Mouse (Mus musculus): ENCODE data around the gene Crybb2. TPM values are rescaled to one million over a fixed set of nuclear protein-coding genes. Genes with fewer than 3 reads are reported as not detected.
A peak's percentile ranks its signal among the peaks of the same experiment; 100 is the strongest.

Crybb2 gene
- total and polyA plus RNA-seq, 2 experiments from 2014 or later, result not detected

DNA sequence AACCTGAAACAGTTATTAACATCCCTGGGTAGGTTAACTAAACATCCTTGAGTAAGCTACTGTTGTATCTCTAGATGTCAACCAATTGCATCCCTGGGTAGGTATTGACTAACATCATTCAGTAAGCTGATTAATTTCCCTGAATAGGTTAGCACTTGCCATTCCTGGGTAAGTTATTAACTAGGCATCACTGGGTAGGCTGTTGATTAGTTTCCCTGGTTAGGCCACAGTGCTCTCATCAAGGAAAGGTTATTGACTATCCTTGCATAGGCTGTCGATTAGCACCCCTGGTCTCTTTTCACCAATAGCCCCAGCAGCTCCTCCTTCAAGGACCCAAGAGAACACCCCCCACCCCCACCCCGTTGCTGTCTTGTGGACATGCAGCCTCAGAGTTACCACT is 16.0 kb upstream of the Crybb2 start:
- Histone ChIP-seq H3K4me1 (ENCODE audit: control insufficient read depth, insufficient read depth) (peaks cover 8% of the 10 kb centered on the region; the same call in 1 of the 2 replicates), H3K36me3 (replicated peaks; ENCODE audit: control insufficient read depth, insufficient read depth, low read length) (peaks cover 32% of the 10 kb centered on the region), H3K4me2 (ENCODE audit: low read depth, low read length) (no peak overlapping the region), H3K4me3 (ENCODE audit: low read depth, low read length) (no peak overlapping the region), H3K27me3 (ENCODE audit: control insufficient read depth, insufficient read depth, low read length) (no peaks in the 10 kb centered on the region), H3K27ac (ENCODE audit: low read depth) (no peak overlapping the region), H3K9ac (replicated peaks; ENCODE audit: low read depth, low read length) (no peak overlapping the region), H3K9me3 (replicated peaks; ENCODE audit: control insufficient read depth, low read length) (no peaks in the 10 kb centered on the region)
- TF ChIP-seq CTCF (IDR thresholded peaks at IDR 0.05; ENCODE audit: low read depth) (no peak), EP300 (IDR thresholded peaks at IDR 0.05; ENCODE audit: low read depth) (no peak)
- 59% methylated on average over 2 of the region's 2 CpGs for WGBS
- no peak for ATAC-seq (ENCODE audit: insufficient read depth, low read depth)
- DNase-seq (ENCODE audit: low spot score), result no peak

- H3K4me2 ChIP-seq (ENCODE audit: low read depth, low read length), result no peak overlapping the region
- no peak overlapping the region for H3K4me3 ChIP-seq (ENCODE audit: low read depth, low read length)
- H3K27ac ChIP-seq (ENCODE audit: low read depth), result no peak overlapping the region
- H3K9me3 ChIP-seq (replicated peaks; ENCODE audit: control insufficient read depth, low read length), result no peaks in the 10 kb centered on the region
- H3K36me3 ChIP-seq (replicated peaks; ENCODE audit: control insufficient read depth, insufficient read depth, low read length), result peaks cover 15% of the 10 kb centered on the region
- TF ChIP-seq EP300 (IDR thresholded peaks at IDR 0.05; ENCODE audit: low read depth), result no peak
- TF ChIP-seq CTCF (IDR thresholded peaks at IDR 0.05; ENCODE audit: low read depth), result no peak
- peaks cover 8% of the 10 kb centered on the region; the same call in 1 of the 2 replicates for H3K4me1 ChIP-seq (ENCODE audit: control insufficient read depth, insufficient read depth)
- H3K9ac ChIP-seq (replicated peaks; ENCODE audit: low read depth, low read length), result no peak overlapping the region
- DNase-seq (ENCODE audit: low spot score) (no peak), ATAC-seq (ENCODE audit: insufficient read depth, low read depth) (no peak)
- peaks cover 3% of the 10 kb centered on the region; the same call in 1 of the 2 replicates for H3K27me3 ChIP-seq (ENCODE audit: control insufficient read depth, insufficient read depth, low read length)
- 77% methylated on average over 2 of the region's 2 CpGs for WGBS
These were observed 14.4 kb upstream of the Crybb2 start for GRCm38 (mm10) chr5:113084309-113084708.

GRCm38 (mm10) chr5:113082356-113083168 is 12.6 kb upstream of the Crybb2 start:
- Histone ChIP-seq H3K4me2 (ENCODE audit: low read depth, low read length) (peak overlapping the region; percentile 39), H3K36me3 (replicated peaks; ENCODE audit: control insufficient read depth, insufficient read depth, low read length) (no peaks in the 10 kb centered on the region), H3K9ac (replicated peaks; ENCODE audit: low read depth, low read length) (peak overlapping the region; percentile 10; the same call in 1 of the 2 replicates), H3K27ac (ENCODE audit: low read depth) (peak overlapping the region; percentile 37; the same call in 1 of the 2 replicates), H3K4me3 (ENCODE audit: low read depth, low read length) (no peak overlapping the region), H3K27me3 (ENCODE audit: control insufficient read depth, insufficient read depth, low read length) (peaks cover 8% of the 10 kb centered on the region; the same call in 1 of the 2 replicates), H3K4me1 (ENCODE audit: control insufficient read depth, insufficient read depth) (peaks cover 8% of the 10 kb centered on the region; the same call in 1 of the 2 replicates), H3K9me3 (replicated peaks; ENCODE audit: control insufficient read depth, low read length) (no peaks in the 10 kb centered on the region)
- ATAC-seq (ENCODE audit: insufficient read depth, low read depth) (peak; percentile 57), DNase-seq (ENCODE audit: low spot score) (peak; percentile 56)
- TF ChIP-seq CTCF (IDR thresholded peaks at IDR 0.05; ENCODE audit: low read depth) (no peak), EP300 (IDR thresholded peaks at IDR 0.05; ENCODE audit: low read depth) (no peak)
- 25% methylated on average over 19 of the region's 19 CpGs for WGBS

GRCm38 (mm10) chr5:113081439-113081838 is 11.5 kb upstream of the Crybb2 start, which contains the start of gene Crybb3:
Gene Crybb3, minus strand, starts transcription at chr5:113081584.
- H3K36me3 ChIP-seq (replicated peaks; ENCODE audit: control insufficient read depth, insufficient read depth, low read length), result no peaks in the 10 kb centered on the region
- H3K4me3 ChIP-seq (ENCODE audit: low read depth, low read length), result no peak within 1 kb of the TSS
- H3K27ac ChIP-seq (ENCODE audit: low read depth), result no peak within 1 kb of the TSS
- H3K4me1 ChIP-seq (ENCODE audit: control insufficient read depth, insufficient read depth), result peaks cover 8% of the 10 kb centered on the region; the same call in 1 of the 2 replicates
- no peak for TF ChIP-seq CTCF (IDR thresholded peaks at IDR 0.05; ENCODE audit: low read depth)
- no peak for TF ChIP-seq EP300 (IDR thresholded peaks at IDR 0.05; ENCODE audit: low read depth)
- no peak for DNase-seq (ENCODE audit: low spot score)
- WGBS, result 29% methylated on average over 8 of the region's 8 CpGs
- ATAC-seq (ENCODE audit: insufficient read depth, low read depth), result peak; percentile 44
- peak within 1 kb of the TSS; percentile 39; the same call in 1 of the 2 replicates for H3K4me2 ChIP-seq (ENCODE audit: low read depth, low read length)
- no peaks in the 10 kb centered on the region for H3K9me3 ChIP-seq (replicated peaks; ENCODE audit: control insufficient read depth, low read length)
- peaks cover 19% of the 10 kb centered on the region for H3K27me3 ChIP-seq (ENCODE audit: control insufficient read depth, insufficient read depth, low read length)
- 0 out of 2 replicates have a peak within 1 kb of the TSS, but pooled peaks have one; percentile 10 for H3K9ac ChIP-seq (replicated peaks; ENCODE audit: low read depth, low read length)

DNA sequence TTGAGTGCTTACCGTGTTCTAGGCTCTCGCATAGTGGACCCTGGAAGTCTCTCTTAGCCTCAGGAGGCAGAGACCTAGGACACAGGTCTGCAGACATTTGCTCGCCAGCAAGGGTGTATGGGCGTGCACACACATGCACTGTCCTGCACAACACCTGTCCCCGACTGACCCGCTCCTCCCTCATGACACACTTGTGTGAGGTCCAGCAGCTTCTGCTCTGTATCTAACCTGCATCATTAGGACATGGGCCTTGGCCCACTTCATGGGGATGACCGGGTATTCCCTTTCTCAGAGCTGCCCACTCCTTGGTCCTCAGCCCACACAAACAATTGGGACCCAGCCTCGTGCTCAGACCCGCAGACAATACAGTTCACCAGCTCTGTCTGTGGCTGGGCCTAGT is 11.1 kb upstream of the Crybb2 start:
- Histone ChIP-seq H3K4me1 (ENCODE audit: control insufficient read depth, insufficient read depth) (peaks cover 8% of the 10 kb centered on the region; the same call in 1 of the 2 replicates), H3K36me3 (replicated peaks; ENCODE audit: control insufficient read depth, insufficient read depth, low read length) (no peaks in the 10 kb centered on the region), H3K4me2 (ENCODE audit: low read depth, low read length) (no peak overlapping the region), H3K9ac (replicated peaks; ENCODE audit: low read depth, low read length) (no peak overlapping the region), H3K27me3 (ENCODE audit: control insufficient read depth, insufficient read depth, low read length) (peaks cover 23% of the 10 kb centered on the region), H3K27ac (ENCODE audit: low read depth) (no peak overlapping the region), H3K9me3 (replicated peaks; ENCODE audit: control insufficient read depth, low read length) (no peaks in the 10 kb centered on the region), H3K4me3 (ENCODE audit: low read depth, low read length) (no peak overlapping the region)
- ATAC-seq (ENCODE audit: insufficient read depth, low read depth), result no peak
- no peak for DNase-seq (ENCODE audit: low spot score)
- WGBS, result 85% methylated on average over 9 of the region's 9 CpGs
- no peak for TF ChIP-seq CTCF (IDR thresholded peaks at IDR 0.05; ENCODE audit: low read depth)
- TF ChIP-seq EP300 (IDR thresholded peaks at IDR 0.05; ENCODE audit: low read depth), result no peak

Data from heart, postnatal 0 days (tissue).